Mouse (Mus musculus) G1E-ER4 (cell line): ENCODE measurements around the gene Snx29. TPM values are rescaled to one million over a fixed set of nuclear protein-coding genes. Genes with fewer than 3 reads are reported as not detected.

Experiments
- GATA1 ChIP-seq: IDR thresholded peaks from one replicate; pipeline ENCODE4 v1.8.0; 2012; ENCODE audit warnings: low read length, inconsistent platforms
- polyA plus RNA-seq: library from polyadenylated mRNA; stranded (reverse); fragments of >175 nt; gene quantifications from 2 replicates; pipeline ENCODE4 v1.2.3, GENCODE M21; 2012

Snx29 gene
- polyA plus RNA-seq, 1 experiment: 3.7 TPM

GRCm38 (mm10) chr16:11614401-11615014 lies 291.8 kb downstream of the Snx29 start:
- TF ChIP-seq GATA1: no peak

GRCm38 (mm10) chr16:11615633-11616032 lies 292.9 kb downstream of the Snx29 start:
- TF ChIP-seq GATA1: no peak

- TF ChIP-seq GATA1: no peak
Observed at GRCm38 (mm10) chr16:11619951-11620350, 297.2 kb downstream of the Snx29 start.

GRCm38 (mm10) chr16:11621042-11621441 lies 298.3 kb downstream of the Snx29 start:
- TF ChIP-seq GATA1: no peak

- no peak for TF ChIP-seq GATA1
Observed at GRCm38 (mm10) chr16:11621664-11622063, 299.0 kb downstream of the Snx29 start.

GRCm38 (mm10) chr16:11623032-11623431 lies 300.3 kb downstream of the Snx29 start:
- no peak for TF ChIP-seq GATA1

DNA sequence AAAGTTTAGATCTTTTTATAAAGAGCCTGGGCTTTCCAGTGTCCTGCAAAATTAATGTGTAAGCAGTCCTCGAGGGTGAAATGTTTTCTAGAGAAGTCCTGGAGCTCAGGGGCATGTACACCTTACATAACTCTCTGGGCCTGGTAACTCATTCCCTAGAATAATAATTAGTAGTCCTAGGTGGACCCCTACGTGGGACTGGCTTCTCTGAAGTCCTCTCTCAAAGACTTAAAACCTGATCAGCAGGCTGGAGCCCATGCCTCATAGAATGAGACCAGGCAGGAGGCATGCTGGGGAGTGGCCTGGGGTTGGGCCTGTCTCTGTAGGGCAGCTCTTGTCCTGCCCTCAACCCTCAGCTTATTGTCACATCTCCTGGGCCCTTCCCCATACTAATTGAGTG lies 301.4 kb downstream of the Snx29 start:
- no peak for TF ChIP-seq GATA1

DNA sequence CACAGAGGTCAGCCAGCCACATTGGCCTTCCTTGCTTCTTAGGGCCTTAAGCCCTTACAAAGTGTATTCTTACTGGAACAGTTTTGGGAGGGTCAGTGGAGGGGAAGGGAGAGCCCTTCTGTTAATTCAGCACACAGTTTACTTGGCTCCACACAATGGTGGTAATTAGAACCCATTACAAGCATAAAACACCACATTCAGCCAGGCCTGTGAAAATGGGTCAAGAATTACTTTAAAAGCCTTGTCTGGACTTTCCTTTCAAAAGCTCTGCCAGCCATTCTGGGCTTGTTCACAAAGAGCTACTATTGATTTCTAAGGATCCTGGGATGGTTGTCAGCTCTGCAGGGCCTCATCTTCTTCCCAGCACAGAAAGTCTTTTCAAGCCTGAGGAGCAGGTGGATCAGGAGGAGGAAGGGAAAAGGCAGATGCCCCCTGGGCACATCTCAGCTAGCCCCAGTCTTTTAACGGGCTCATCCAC lies 303.3 kb downstream of the Snx29 start:
- no peak for TF ChIP-seq GATA1

- TF ChIP-seq GATA1: no peak
Observed at GRCm38 (mm10) chr16:11626616-11627015, 303.9 kb downstream of the Snx29 start.

DNA sequence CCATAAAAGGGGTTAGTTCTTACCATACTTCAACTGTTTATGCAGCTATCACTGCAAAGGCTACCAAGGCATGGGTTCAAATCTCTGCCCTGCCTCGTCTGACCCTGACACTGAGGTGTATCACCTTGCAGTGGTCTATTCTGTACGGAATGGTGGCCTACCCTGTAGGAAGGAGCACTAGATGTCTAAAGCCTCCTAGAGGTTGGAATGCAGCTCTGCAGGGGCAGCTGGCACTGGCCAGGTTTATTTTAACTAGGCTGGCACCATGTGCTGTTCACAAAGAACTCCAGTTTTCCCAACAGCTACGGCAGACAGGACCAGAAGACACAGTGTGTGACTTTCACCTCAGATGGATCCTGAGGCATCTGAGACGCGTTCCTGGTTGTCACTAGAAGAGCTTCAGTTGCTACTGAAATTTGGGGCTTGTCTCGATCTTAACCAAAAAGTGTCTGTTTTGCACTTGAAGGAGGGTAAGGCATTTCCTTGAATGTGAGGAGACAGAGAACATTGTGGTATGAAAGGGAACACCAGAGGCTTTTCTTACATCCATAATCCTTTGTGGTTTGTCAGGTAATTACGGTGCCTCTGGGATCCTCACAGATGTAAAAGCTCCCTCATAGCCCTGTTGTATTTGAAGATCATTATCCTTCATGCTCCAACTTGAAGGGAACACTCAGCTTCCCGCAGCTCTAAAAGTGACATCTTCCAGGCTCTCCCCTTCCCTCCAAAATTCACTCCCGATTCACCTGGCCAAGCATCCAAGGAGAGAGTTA lies 305.3 kb downstream of the Snx29 start:
- no peak for TF ChIP-seq GATA1

DNA sequence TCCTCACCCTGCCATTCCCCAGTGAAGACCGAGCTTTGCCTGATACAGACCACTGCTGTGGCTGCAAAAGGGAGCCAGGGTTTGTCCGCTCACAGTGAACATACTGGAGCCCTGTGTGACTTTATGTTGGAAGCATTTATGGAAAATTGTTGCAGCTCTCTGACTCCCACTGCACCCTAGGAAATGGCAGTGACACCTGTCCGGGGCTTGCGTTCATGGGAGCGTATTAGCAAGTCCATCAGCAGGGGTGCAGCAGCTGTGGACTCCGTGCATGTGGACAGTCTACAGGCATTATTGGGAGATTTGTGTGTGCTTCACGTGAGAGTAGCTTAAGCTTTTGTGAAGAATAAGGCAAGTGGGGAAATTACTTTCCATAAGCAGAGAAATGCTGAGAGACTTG lies 307.0 kb downstream of the Snx29 start:
- no peak for TF ChIP-seq GATA1

- TF ChIP-seq GATA1: no peak
Observed at GRCm38 (mm10) chr16:11630489-11630888, 307.8 kb downstream of the Snx29 start.

- TF ChIP-seq GATA1: no peak
Observed at GRCm38 (mm10) chr16:11632205-11632747, 309.6 kb downstream of the Snx29 start.

DNA sequence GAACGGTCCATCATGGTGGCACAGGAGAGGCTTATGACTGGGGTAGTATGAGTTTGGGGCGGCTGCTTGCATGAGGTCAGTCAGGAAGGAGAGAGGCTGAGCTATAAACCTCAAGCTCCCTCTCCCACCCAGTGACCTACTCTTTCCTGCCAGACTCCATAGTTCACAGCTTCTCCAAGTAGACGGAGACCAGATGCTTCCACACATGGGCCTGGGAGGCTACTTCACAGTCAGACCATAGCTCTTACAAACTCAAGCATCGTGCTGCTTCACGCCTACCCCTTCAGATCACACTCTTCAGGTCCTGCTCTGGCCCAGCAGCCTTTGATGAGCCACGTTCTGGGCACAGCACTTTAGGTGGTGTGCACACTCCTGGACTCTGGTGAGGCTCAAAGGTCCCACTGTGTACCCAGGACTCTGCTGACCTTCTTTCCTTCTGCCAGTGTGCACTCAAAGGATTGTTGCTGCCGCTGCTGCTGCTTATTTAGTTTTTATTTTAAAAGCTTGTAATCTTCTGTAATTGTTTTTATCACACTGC lies 313.6 kb downstream of the Snx29 start:
- TF ChIP-seq GATA1: no peak

DNA sequence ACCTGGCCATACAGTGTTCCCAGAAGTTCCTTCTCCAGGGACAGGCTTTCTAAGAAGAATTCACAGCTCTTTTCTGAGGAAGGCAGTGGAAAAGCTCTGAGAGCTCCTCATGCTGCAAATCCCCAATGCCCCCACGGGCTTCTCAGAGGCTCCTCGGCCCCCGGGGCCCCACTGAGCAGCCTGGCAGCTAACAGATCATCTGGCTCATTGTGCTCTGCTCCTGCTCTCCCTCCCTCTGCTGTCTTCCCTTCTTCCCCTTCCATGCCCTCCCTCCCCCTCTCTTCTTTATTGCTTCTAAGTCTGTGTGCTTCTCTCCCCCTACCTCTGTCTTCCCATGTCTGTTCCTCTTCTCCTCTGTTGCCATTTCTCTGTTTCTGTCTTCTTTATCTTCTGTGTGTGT lies 314.2 kb downstream of the Snx29 start:
- no peak for TF ChIP-seq GATA1

DNA sequence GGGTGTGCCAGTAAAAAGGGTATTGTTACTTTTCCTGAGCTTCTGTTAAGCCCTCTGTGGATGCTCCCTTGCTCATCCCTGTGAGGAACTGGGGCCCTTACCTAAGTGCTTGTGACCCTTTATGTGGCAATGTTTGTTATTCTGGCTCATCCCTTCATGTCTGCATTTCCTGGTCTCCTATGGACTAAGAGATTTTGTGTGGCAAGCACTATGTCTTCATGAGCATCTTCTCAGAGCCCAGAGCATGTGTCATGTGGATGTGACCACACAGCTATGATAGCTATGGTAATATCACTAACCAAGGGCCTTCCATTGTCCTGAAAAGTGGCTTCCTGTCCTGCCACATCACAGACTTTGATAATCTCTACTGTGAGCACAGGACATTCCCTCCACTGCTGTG lies 315.1 kb downstream of the Snx29 start:
- TF ChIP-seq GATA1: no peak
